Mouse (Mus musculus): Measurements from ENCODE around the gene Igsf23.
"Not testable (repeated sequence)": the region's sequence is repeated elsewhere in the genome, so short reads cannot be mapped to it uniquely, and the experiment has no call there.

Gene Igsf23

DNA sequence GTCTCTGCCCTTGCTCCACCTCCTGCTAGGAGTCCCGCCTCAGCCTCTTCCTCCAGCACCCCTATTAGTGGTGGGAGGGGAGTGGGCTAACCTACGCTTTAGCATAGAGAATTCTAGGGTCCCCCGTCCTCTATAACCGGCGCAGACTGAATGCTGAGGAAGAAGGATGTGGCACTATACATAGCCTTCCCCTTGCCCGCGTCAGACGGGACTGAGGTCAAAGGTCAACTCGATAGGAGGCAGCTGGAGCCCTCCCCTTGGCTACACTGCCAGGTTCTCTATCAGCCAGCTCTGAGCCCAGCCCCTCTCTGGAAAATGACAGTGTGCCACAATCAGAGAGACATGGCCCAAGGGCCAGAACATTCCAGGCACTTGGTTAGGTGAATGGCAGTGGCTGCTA lies at the start of gene Igsf23:
Gene Igsf23, minus strand, starts transcription at position 168 of the 400 bp plus-strand sequence.
- DNase-seq (ENCODE audit: extremely low spot score) = no peak

DNA sequence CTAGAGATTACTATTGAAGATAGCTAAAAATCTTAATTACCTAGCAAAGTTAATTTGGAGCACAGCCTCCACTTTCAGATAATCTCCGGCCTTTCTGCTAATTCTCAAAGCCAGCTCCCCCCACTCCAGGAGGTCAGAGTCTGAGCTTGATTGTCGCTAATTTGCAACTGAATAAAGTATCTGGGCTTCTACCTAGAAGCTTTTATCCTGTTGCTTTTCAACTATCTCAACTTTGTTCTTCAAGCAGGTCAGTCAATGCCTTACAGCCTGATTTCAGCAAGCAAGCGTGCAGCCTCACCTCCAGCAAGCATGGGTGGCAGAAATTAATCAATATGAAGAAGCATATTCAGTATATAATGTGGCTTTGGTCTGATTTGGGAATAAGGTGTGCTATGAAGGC lies 46.2 kb upstream of the Igsf23 start:
- not testable (repeated sequence) for DNase-seq (ENCODE audit: extremely low spot score)

DNA sequence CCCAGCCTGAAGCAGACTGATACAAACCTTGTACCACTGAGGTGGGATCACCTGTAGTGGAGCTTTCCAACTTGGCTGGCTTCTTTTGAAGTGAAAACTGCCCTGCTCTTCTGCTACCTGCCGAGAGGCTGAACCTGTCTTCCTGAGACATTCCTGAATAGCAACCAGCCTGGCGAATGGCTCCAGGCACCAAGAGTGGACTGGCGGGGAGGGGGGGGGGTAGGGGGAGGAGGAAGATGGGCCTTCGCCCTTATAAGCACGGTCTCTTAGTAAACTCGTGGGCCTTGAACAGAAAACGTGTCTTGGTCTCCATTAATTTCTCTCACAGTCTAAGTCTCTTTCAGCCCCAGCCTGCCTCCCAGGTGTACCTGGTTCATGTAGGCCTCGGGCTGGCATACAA lies 40.6 kb upstream of the Igsf23 start, which contains the start of gene Nlrp9b:
Gene Nlrp9b, plus strand, starts transcription at position 301 of the 400 bp plus-strand sequence.
- DNase-seq (ENCODE audit: extremely low spot score) = not testable (repeated sequence)

DNA sequence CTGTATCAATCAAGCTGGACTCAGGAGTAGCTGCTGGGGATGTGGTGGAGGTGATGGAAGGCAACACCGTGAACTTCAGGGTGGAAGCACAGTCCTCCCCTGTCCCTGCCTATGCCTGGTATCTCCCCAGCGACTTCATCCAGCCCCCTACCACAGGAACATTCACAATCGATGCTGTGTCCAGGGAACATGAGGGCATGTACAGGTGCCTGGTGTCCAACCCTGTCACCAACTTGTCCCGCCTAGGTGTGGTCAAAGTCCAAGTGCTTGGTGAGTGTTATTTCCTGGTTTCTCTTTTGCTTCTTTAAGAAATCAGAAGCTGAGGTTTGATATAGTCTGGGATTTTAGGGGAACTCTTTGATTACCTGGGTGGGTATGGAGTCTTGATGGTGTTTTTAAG lies 21.0 kb upstream of the Igsf23 start:
- no peak for DNase-seq (ENCODE audit: extremely low spot score)

DNA sequence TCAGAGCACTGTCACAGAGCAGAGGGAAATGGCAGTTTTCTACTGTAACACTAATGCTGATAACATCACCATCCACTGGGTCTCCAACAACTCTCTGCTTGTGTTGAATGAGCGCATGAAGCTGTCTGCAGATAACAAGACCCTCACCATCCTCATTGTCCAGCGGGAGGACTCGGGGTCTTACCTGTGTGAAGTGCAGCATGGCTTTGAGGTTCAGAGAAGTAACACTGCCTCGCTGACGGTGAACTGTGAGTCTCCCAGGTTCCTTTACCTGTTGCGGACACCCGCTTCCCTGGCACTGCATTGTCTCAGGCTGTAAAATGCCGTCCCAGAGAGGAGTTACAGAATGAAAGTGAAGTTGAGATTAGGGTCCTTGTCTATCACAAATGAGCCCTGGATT lies 19.6 kb upstream of the Igsf23 start:
- no peak for DNase-seq (ENCODE audit: extremely low spot score)

DNA sequence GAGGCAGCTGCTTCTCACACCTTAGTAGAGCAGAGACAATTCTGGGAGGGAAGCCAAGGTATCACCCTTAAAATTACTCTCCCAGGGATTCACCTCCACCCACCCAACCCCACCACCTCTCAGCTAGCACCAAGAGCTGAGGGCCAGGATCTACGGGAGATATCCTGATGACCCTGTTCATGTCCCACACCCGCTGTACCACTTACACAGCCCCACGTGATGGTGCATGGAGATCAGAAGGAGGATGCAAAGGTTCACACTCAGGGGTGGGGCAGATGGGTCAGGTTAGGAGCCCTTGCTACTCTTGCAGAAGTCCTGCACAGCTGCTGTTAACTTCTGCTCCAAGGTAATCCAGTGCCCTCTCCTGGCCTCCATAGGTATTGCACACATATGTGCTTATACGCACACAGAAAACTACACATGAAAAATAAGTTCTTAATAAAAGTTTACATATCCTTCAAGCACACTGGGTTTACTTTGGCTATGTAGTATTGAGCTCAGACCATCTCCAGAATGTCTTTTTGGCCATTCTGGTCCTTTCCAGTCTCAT lies 19.1 kb upstream of the Igsf23 start:
- DNase-seq (ENCODE audit: extremely low spot score) = no peak

DNA sequence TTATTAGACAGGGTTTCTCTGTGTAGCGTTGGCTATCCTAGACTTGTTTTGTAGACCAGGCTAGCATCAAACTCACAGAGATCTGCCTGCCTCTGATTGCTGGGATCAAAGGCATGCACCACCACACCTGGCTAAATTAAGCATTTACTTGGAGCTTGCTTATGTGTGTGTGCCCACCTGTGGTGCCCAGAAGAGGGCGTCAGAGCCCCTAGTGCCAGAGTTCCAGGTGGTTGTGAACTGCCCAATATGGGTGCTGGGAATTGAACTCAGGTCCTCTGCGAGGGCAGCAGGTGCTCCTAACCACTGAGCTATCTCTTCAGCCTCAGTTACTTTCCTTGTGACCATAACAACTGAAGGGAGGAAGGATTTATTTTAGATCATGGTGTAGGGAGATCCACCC lies 18.6 kb upstream of the Igsf23 start:
- no peak for DNase-seq (ENCODE audit: extremely low spot score)

DNA sequence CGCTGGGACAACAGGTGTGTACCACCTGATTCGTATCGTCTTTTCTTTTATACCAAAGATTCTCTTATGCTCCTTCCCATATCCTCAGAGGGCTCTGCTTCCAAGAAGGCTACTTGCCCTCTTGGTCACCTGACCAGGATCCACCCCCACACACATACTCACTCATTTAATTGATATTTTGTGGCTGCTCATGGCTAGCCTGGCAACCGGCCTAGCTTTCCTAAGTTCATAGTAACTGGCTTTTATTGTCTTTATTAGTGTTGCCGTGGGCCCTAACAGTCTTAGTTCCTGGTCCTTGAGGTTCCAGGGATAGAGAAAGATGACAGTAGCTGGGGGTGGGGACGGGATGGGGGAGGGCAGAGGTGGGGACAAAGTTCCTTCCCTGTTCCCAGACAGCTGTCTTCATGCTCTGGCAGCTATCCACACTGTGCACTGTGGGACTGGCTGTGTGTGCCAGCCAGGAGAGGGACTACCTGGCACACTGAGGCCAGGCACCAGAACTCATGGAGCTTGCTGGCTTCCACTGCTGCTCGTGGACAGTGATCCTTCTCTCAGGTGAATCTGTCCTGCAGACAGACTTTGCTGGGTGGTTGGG lies 14.5 kb upstream of the Igsf23 start, which contains the start of gene Ceacam20:
Gene Ceacam20, plus strand, starts transcription at position 428 of the 595 bp plus-strand sequence.
- DNase-seq (ENCODE audit: extremely low spot score) = no peak

DNA sequence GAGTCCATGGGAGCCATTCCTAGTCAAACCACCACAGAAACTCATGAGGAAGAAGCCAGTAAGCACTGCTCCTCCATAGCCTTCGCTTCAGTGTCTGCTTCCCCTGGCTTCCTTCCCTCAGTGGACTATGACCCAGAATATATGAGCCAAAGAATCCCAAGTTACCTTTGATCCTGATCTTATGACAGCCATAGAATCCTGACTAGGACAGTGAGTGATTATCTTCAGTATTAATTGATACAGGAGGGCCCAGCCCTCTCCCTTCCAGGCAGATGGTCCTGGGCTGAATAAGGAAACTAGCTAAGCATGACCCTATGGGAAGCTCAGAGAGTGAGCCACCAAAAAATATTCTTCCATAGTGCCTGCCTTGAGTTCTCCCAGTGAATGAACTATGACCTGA lies 11.9 kb upstream of the Igsf23 start:
- no peak for DNase-seq (ENCODE audit: extremely low spot score)

DNA sequence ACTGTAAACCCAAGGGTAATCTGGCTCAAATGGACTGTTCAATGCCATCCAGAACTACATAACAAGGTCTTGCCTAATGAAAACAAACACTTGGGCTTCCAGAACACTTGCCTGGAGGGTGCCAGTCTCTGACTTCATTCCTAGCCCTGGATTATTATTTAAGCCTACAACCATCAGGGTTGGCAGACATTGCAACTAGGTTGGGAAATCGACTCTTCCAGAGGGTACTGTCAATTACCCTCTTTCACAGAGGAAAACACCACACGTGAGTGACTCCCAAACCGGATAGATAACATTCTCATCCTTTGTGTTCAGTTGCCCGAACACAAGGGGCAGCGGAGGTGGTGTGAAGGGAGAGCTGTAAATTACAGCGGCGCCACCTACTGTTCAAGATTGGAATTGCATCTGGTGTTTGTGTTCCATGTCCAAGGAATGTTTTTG lies 5.8 kb upstream of the Igsf23 start:
- DNase-seq (ENCODE audit: extremely low spot score) = peak; percentile 80

DNA sequence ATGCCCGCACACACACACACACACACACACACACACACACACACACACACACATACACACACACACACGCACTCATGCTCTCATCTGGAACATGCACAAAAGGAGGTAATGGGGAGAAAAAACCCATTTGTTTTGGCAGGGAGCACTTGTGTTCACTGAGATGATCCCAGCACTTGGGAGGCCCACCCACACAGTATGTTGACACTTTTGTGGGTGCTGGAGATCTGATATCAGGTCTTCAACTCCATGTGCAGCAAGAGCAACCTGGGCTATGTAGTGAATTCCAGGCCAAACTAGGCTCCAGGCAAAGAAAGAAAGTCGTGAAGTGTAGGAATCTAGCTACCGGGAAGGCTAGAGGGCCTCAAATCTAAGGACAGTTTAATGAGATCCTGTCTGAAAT lies 5.3 kb upstream of the Igsf23 start:
- DNase-seq (ENCODE audit: extremely low spot score) = no peak

DNA sequence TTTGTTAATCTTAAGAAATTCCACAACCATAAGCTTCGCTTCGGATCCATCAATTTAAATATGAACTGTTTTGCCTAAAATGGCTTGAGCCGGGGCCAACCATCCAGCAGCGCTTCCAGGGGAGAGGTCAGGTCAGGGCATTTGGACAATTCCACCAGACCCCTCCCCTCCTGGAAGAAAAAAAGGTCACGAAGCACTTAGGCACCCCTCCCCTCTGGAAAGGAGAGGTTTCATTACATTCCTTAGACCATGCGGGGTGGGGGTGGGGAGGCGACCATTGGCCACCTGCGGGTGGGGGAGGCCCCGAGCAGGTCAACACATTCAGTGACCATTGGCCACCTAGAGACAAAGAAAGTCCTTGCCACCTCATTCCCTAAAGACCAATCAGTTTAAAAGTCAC lies 2.5 kb upstream of the Igsf23 start:
- peak; percentile 42 for DNase-seq (ENCODE audit: extremely low spot score)

DNA sequence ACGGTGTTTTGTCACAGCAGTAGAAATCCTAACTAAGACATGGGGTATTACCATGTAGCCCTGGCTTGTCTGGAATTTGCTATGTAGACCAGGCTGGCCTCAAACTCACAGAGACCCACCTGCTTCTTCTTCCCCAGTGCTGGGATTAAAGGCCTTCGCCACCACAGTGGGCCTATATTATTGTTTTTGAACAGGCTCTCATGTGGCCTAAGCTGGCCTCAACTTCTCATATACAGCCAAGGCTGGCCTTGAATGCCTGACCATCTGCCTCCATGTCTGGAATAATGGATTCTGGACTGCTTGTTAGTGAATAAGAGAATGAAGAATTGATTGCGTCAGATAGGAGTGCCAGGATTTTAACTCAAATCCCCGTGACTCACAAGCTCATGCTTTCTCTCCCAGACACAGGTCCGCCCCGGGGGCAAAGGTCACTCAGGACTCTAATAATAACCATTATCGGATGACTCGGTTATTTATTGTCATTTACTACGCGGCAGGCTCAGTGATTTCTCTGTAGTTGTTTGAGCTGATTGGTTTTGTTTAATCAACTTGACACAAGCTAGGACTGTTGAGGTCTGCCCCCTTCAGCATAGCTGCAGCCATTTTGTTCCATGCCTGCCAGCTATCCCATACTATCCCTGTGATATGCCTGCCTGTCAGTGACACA lies 1.9 kb upstream of the Igsf23 start:
- DNase-seq (ENCODE audit: extremely low spot score) = peak; percentile 31

DNA sequence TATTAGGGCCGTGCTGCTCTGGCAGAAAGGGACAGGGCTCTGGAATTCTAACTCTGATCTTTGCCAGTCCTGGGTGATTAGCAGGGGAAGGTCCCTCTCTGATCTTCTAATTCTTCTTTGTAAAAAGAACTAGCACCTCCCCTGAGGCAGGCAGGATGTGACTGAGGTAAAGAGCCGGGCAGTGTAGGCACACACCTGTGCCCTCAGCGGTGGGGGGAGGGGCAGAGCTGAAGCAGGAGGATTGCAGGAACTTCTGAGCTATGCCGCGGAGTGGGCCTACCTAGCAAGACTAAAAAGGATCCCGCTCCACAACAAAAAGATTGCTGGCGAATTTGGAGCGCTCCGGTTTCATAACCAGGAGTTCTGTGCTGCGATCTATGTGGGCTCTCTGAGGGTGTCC lies 560 bp downstream of the Igsf23 start:
- DNase-seq (ENCODE audit: extremely low spot score) = no peak

DNA sequence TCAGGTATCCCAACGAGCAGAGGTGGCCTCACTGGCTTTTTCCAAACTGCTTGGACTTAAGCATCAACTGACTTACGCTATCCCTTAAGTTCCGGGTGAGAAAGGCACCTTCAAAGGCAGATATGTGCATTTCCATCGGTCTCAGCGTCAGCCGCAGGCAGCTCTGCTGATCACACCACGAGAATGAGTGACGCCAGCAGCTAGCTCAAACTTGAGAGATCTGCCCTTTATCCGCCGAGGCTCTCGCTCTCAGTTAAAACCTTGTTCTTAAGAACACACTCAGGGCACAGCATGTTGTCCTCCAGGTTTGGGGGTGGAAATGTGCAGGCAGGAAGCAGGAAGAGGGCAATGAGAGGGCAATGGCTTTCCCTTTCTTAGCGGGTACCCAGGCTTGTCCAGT lies 1.6 kb downstream of the Igsf23 start:
- DNase-seq (ENCODE audit: extremely low spot score) = no peak

DNA sequence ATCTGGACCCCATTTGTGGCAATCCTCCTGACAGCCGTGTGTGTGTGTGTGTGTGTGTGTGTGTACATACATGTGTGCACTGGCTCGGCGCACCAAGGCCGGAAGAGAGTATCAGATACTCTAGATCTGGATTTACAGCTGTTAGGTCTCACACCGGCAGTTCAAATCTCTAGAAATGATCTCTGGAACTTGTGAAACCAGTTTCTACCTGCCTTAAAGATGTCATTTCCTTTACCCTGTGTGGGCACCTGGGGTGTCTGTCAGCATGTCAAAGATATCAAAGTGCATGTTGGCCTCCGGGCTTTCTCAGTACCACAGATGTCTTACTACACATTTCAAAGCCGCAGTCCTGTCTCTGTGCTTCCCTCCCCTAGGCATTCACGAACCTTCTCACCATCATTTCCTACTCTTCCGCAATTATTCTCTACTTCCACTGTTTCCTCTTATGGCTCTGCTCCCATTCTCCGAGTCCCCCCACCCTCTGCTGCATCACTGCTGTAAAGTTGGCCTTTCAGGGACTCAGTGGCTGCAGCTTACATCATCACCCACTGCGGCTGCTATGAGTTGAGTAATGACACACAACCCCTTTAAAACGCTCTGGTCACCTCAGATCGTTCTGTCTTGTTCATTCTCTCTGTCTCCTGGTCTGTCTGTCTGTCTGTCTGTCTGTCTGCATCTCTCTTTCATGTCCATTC lies 4.6 kb downstream of the Igsf23 start:
- DNase-seq (ENCODE audit: extremely low spot score) = no peak

DNA sequence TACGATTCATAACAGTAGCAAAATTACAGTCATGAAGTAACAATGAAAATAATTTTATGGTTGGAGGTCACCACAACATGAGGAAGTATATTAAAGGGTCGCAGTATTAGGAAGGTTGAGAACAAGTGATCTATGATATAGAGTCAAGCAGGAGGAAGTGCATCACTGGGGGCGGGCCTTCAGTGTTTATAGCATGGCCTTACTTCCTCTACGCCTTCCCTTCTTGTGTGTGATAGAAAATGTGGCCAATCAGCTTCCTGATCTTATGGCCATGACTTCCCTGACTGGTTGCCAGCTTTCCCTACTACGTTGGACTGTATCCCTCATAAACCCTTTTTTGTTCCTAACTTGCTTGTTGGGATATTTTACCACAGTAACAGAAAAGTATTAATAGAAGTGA lies 5.4 kb downstream of the Igsf23 start:
- DNase-seq (ENCODE audit: extremely low spot score) = no peak

DNA sequence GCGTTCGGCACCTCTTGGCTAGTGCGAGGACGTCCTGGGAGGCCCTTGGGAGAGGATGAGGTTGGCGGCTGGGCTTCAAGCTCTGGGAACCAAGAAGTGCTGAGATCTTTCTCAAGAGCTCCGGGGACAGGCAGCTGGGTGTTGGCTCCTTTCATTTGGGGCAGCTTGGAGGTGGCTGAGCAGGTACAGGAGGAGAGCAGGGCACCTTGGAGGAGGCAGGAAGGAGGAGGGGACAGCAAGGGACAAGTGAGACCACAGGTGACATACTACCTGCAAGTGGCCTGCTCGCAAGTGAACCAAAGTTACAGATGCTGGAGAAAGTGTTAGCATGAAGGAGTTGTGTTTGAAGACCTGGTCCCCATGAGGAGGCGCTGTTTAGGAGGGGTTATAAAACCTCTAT lies 5.8 kb downstream of the Igsf23 start:
- DNase-seq (ENCODE audit: extremely low spot score) = no peak

DNA sequence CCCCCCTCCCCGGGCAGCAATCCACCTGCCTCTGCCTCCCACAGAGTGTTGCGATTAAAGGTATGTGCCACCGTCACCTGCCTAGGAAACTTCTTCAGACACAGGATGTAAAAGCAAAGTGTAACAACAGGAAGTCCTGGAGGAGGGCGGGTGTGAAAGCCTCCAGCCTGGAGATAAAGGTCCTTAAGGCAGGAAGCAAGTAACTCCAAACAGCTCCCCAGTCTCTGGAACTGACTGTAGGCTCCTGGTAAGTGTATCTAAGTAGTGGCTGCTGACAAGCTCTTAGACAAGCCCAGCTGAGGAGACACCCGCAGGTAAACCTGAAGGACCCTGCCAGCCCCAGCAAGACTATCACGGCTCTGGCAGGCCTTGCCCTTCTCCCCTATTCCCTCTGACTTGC lies 10.3 kb downstream of the Igsf23 start:
- DNase-seq (ENCODE audit: extremely low spot score) = no peak

DNA sequence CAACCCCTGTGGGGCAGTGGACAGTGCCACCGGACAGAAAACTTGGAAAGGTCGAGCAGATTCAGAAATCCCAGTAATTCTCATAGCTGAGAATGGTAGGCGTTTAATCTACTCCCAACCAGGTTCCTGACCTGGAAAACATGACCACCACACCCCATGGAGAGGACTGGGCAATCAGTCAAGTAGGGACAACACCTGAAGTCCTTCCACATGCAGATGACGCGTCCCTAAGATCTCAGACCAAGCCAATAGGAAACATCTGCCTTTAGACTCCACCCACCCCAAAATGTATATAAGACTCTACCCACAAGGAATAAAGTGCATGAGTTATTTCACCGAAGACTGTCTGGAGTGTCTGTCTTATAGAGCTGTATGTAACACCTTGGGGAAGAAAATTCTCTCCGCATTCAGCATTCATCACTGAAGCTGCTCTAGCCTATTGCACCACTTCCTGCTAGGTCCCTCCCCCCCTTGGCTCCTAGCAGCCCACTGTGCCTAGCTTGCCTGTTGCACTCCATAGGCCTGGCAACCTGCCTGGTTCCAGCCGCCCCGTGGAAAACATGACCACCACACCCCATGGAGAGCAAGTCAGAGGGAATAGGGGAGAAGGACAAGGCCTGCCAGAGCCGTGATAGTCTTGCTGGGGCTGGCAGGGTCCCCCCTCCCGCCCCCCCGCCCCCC lies 10.9 kb downstream of the Igsf23 start:
- no peak for DNase-seq (ENCODE audit: extremely low spot score)

DNA sequence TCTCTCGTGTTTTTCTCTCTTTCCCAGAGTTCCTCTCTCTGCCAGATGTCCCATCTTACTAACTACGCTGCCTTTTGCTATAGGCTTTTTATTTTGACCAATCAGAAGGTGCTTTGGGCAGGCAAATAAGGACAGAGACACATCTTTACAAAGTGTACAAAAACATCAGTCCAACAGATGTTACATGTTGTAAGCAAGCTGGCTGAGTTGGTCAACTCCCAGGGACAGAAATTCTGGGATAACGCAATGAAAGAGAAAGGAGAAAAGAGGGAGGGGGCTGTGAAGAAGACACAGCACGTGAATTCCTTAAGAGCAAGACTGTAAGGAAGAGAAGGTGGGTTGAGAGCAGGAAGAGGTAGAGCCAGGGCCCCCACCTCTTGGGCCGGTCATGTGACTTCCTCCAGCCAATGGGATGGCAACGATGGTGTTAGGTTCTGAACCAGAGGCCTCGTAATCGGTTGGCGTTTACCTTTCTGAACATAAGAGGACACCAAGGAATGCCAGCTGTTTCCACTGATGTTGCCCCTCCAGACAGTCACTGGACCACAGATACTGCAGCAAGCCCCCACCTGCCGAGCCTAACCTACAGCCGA lies 13.2 kb downstream of the Igsf23 start:
- no peak for DNase-seq (ENCODE audit: extremely low spot score)

DNA sequence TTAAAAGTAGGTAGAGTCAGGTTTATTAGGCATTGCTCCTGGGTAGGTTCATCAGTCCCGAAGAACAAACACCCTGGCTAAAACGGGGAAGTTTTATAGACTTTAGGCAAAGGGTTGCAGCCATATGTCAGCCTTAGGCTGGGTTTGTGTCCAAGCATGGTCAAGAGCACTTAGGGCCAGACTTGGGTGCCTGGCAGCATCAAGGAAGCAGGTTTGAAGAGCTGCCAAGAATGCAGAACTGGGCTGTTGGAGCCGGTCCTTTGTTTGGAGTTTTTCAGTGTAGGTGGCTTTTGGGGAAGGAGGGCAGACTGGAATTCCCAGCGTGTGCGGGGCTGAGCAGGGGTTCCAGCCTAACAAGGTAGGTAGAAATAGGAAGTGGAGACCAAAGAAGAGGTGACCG lies 14.6 kb downstream of the Igsf23 start:
- DNase-seq (ENCODE audit: extremely low spot score) = no peak
